Mouse (Mus musculus): ENCODE results near the gene E030025P04Rik. TPM values are rescaled to one million over a fixed set of nuclear protein-coding genes. Genes with fewer than 3 reads are reported as not detected.

E030025P04Rik gene
- polyA plus RNA-seq, 1 experiment = not detected

GRCm38 (mm10) chr11:109091821-109092220 is 52.3 kb downstream of the E030025P04Rik start:
- H3K4me1 ChIP-seq (ENCODE audit: control insufficient read depth, insufficient read depth, low read length) = no peaks in the 10 kb centered on the region
- TF ChIP-seq POLR2A (IDR thresholded peaks at IDR 0.05; ENCODE audit: borderline replicate concordance, control insufficient read depth, low read depth, low read length) (no peak), CTCF (IDR thresholded peaks at IDR 0.05; ENCODE audit: control insufficient read depth, insufficient read depth, low read length) (no peak)
- no peak overlapping the region for H3K27ac ChIP-seq (ENCODE audit: control insufficient read depth, insufficient read depth, low read depth, low read length, poor library complexity)
- no peak overlapping the region for H3K4me3 ChIP-seq (replicated peaks; ENCODE audit: control insufficient read depth, low read depth, low read length)
- WGBS = 51% methylated on average over 5 of the region's 5 CpGs

Other genes starting within 250 kb of the E030025P04Rik start
- gene Axin2, start 224.0 kb downstream of the E030025P04Rik start, polyA plus RNA-seq (2011; ENCODE audit: insufficient read depth, insufficient read length, low replicate concordance, missing spikeins) = 2.5 TPM in 1 of 2 replicates, not detected in the other
- gene Rgs9, start 153.8 kb upstream of the E030025P04Rik start, polyA plus RNA-seq (2011; ENCODE audit: insufficient read depth, insufficient read length, low replicate concordance, missing spikeins) = 0.57 TPM in 1 of 2 replicates, not detected in the other
- gene Gna13, start 218.5 kb upstream of the E030025P04Rik start, polyA plus RNA-seq (2011; ENCODE audit: insufficient read depth, insufficient read length, low replicate concordance, missing spikeins) = 9.0 and 28.9 TPM in 2 replicates